Mouse (Mus musculus): ENCODE measurements around the gene Dnhd1.

GRCm38 (mm10) chr7:105726980-105727325 lies 76.3 kb downstream of the Dnhd1 start:
- TF ChIP-seq MAX (IDR thresholded peaks at IDR 0.05; ENCODE audit: low read depth): no peak
- no peak for TF ChIP-seq POLR2A (IDR thresholded peaks at IDR 0.05; ENCODE audit: insufficient read length, low read depth)
- TF ChIP-seq TCF3 (IDR thresholded peaks at IDR 0.05; ENCODE audit: insufficient read length, low read depth): no peak
- no peak for TF ChIP-seq MYOD1 (IDR thresholded peaks at IDR 0.05; ENCODE audit: control insufficient read depth in 1 of 3, insufficient read length in 2 of 3, low read depth in 2 of 3)
- no peak for TF ChIP-seq E2F4 (IDR thresholded peaks at IDR 0.05; ENCODE audit: insufficient read depth)
- TF ChIP-seq MYOG (IDR thresholded peaks at IDR 0.05; ENCODE audit: control insufficient read depth in 1 of 3, insufficient read depth in 1 of 3, insufficient read length in 2 of 3, low read depth in 2 of 3): no peak
- no peak for TF ChIP-seq POLR2AphosphoS2 (IDR thresholded peaks at IDR 0.05; ENCODE audit: insufficient read length, low read depth)
- no peak for TF ChIP-seq USF1 (IDR thresholded peaks at IDR 0.05; ENCODE audit: low read depth)
- TF ChIP-seq TCF12 (IDR thresholded peaks at IDR 0.05; ENCODE audit: insufficient read depth, poor library complexity, severe bottlenecking): no peak
